Mouse (Mus musculus): ENCODE measurements at regions not wholly inside any gene's neighbourhood (a gene's known extent, or its start where the extent isn't known, plus 50 kb on each side); places are given as distances from the start of the nearest gene placed in this dataset.

DNA sequence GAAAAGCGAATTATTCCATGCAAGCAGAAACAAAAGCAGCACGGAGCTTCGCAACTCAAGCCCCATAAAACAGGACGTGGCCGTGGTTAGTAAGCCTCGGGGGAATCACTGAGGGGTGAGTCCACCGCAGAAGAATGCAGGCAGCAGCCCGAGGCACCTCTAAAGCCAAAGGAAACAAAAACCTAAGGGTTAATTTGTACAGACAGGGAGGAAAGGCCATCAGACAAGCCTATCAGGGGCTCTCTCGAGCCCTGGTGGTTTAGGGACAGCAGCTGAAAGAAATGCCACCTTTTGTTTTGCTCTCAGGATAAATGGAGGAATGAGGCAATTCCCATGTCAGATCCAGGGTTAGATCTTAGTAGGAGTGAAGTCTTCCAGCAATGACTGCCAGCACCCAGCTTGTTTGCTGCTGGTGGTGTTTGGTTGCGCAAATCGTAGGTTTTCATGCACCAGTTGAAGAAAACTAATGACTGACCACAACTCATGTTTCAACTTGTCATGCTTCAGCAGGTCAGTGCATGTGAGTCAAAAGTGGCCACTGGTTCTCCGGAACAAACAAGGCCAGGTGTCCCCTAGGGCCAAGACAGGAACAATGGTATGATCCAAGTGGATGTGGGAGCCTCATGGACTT is 173.9 kb upstream of the Dapk1 start:
- no peak for DNase-seq

DNA sequence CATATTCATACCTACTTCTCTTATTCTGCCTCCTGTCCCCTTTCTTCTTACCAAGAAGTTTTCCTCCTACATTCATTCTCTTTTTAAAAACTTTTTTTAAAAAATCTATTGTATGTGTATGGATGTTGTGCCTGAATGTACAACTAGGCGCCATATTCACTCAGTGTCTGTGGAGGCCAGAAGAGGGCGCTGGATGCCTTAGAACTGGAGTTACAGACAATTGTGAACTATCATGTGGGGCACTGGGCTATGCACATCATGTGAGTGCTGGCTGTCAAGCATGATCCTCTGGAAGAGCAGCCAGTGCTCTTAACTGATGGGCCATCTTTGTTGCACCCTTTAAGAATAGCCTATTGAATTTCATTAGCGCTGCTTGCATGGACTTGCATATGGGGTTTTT is 172.6 kb upstream of the Dapk1 start:
- DNase-seq: no peak

DNA sequence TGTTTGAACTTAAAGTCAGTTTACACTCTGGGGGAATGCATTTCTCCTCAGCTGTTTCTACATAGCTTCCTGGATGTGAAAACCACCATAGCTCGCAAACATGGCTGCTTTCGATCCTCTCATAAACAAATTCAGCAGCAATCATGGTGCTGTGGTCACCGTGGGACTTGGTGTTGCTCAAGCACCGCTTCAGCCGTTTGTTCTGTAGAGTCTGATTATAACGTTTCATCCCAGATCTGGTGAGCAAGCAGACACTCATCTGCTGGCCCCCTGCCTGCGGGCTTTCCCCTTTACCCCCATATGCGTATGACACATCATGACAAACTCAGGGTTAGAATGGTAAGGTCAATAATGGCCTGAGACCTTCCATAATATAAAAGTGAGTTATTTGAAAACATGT is 170.3 kb upstream of the Dapk1 start:
- DNase-seq: no peak

DNA sequence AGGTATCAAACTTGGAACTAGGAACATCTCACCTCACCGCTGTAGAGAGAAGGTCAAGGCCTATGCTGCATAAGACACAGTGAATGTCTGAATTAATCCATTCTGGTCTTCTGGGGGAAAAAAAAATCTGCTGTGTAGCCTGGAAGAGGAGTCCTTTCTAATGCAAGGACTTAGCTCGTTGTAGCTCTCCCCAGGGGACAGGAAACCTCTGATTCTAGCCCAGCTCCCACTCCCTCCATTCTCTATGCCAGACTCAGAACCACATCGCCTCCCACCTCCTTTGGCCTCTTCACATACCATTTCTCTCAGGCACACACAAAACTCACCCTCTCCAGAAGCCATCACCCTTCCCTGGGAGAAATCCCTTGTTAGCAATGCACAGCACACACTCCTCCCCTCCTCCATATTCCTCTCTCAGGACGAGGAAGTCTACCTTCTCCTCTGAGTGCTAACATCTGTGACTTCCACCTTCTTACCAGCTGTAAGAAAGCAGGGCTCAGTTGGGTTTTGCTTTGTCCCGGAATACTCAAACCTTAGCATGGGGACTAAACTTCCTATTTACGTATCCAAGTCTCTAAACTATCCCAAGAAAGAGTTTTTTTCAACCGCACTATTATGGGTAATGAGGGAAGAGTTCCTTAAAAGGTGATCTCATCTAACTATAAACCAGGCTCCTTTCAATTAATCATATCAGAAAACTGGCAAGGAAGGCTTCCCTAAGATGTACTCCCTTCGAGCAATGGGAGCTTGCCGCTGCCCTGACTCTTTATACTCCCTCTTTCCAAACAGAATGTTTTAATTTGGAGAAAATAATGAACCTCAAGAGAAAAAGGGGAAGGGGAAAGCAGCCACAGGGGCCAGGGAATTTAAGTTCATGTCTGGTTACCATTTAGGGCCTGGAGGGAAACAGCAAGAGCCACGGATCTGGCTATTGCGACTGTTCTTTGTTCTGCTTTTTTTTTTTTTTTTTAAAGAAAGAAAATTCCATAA is 167.2 kb upstream of the Dapk1 start:
- DNase-seq: no peak

DNA sequence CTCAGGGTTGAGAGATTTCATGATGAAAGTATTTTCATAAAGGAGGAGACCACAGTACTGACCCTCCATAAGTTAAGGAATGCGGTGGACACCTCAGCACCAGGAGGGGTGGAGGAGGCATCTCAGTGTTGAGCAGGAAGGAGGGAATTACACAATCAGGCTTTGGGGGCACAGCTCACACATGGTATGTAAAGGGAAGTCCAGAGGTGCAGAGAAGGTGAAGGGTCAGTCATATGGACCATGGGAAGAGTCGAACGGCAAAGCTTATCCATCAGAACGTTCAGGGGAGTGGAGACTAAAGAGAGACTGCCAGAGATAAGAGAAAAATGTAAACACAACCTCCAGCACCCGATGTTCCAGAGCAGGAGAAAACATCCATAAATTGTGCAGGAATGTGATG is 166.4 kb upstream of the Dapk1 start:
- no peak for DNase-seq

DNA sequence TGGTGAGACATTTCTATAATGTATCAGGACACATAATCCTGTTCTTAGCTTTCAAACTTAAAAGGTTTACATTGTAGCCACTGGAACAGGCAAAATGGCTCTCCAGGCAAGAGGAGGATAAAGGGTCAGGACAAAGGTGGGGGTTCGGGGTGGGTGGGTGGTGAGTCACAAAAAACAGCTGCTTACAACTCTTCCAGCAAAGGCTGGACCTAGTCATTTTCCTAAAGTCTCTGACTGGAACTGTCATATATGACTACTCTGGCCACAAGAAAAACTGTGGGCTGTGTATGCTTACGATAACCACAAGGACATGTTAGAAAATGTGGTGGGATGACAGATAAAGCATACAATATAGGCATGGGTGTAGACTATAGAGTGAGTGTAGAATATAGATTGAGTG is 163.6 kb upstream of the Dapk1 start:
- no peak for DNase-seq

DNA sequence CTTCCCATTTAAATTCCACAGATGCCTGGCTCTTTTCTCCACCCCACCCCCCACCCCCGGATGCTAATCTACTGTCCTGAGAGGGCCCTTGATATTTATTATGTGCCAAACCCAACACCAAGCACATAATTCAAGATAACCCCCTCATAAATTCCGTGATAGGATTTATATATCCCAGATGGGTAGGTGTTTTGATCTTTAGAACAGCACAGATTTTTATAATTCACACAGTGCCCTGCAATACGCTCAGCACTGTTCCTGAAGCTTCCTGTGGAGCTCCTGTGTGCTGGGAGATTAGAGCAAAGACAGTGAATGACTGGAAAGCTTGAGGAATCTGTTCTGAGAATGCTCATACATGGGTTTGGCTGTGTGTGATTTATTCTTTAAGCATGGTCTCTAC is 161.2 kb upstream of the Dapk1 start:
- DNase-seq: no peak

DNA sequence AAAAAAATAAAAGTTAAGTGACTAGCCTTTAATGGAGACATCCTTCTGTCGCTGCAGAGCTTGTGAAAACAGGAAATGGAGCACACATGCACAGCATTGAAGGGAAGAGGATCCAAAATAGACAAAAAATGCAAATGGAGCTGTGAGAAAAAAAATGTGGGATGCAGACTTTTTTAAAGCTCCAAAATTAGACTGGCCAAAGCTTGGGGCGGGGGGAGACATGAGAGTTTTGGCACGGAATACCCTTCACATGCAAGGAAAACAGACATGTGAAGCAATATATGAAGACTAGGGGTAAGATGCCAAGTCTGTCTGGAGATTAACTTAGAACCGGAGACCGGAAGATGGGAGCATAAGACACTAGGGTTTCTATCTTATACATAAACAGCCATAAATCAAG is 156.6 kb upstream of the Dapk1 start:
- no peak for DNase-seq

DNA sequence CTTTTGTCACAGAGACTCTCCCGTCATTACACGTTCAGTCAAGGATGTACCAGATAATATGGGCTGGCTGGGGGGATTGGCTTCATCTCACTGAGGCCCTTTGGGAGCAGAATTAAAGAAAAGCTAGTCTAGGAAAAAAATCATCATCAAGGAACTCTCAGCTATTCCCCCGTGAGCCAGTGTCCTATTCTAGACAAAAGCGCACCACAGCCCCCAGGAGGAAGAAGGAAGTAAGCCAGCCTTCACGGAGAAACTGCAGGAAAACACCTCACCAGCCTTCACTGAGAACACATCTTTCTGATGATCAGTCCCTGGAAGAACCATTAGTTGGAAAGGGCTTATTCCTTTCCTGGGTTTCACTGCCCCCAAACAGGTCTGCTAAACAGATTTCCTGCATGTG is 154.8 kb upstream of the Dapk1 start:
- DNase-seq: no peak

DNA sequence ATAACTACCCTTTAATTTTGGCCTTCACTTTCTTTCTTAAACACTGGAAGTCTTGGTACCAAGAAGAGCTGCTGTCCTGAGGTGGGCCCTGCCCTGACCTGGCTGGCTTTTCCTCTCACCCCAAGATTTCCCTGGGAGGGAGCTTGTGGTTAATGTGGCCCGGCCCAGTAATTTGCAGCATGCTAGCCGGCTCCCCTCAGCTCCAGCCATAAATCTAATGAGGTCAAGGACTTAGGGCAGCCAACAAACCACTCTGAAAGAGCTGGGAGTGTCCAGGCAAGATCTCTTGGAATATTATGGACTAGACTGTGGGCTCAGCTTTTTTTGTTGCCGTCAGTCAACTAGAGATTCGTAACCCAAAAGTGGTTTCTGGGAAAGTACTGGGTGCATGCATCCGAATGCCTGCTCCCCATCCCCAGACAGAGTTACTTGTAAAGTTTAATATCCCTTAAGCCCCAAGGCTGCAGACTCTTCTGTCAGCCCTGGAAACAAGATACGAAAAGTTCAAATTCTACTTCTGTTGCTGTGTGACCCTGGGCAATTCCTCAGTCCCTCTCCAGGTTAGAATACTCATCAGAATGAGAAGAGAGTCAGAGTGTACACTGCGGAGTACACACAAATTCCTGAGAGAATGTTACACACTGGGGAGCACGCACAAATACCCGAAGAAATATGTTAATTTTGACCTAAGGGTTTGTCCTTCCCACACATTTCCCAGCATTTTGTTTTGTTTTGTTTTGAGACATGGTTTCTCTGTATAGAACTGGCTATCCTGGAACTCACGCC is 150.8 kb upstream of the Dapk1 start:
- DNase-seq: no peak

DNA sequence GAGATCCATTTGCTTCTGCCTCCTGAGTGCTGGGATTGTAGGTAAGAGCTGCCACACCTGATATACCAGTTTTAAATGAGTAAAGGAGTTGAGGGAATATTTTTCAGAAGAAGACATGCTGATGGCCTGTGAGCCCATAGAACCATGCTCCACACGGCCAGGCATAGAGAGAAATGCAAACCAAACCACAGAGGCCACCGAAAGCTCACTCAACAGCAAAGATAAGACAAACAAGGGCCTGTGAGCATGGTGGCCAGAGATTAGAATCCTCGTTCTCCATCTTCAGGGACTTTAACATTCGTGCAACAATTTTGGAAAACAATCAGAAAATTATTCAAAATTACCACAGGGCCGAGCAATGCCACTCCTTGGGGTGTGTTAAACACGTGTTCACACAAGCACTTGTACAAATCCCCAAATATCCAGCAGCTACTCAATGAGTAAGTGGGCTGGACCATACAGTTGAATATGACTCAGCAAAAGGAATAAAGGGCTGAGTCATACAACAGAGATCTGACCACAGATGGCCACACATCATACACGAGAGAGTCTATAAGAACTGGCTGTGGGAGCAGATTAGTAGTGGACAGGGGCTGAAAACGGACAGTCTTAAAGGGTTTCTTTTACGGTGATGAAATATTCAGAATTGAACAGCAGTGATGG is 147.8 kb upstream of the Dapk1 start:
- DNase-seq: no peak

DNA sequence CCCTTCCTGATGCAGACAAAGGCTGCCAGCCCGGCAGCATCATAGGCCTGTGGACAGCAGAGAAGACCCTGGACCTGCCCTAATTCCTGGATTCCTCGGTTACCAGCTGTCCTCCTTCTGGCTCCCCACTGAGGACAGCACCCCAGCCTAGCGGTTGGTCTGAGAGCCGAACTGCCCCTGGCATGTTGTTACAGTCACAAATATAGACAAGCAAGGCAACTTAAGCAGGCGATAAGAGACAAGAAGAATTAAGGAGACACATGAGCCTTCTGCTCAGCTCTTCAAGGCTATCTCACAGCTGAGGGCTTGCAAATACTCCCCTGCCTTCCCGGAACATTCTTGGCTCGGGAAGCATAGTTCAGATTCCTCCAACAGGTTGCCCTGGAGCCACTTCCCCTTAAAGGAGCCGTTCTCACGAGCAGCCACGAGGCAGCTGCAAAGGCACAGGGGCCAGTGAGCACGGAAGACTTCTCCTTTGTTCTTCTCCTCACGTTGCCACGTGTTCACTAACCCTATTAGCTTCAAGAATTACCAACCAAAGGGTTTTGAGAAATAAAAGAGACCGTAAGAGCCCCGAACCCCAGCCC is 146.6 kb upstream of the Dapk1 start:
- DNase-seq: no peak

DNA sequence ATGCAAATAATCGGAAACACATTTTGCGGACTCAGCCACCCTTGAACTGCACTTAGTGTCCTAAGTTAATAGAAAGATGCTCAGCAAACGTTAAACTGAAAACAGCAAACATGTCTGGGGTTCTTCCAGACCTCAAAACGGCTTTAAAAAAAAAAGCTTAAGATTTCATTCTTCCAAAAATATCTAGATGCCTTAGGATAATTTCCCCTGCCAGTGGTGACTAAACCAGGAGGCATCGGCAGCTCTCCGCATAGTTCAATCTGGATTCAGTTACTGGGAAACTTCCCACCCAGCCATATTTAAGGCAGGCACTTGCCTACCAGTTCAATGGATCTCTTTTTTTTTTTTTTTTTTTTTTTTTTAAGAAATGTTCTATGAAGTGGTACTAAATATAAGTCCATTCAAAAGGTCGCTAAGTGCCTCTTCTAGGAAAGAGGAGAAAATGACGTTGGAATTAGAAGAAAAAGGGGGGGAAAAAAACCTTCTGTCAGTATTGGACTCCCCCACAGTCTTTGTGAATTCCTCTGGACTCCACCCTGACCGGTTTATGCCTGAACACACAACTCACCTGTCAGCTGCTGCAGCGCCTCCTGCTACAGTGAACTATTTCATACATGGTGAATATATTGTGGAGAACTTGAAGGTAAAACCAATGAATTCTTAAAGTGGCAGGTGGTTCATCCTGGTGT is 145.7 kb upstream of the Dapk1 start:
- no peak for DNase-seq

DNA sequence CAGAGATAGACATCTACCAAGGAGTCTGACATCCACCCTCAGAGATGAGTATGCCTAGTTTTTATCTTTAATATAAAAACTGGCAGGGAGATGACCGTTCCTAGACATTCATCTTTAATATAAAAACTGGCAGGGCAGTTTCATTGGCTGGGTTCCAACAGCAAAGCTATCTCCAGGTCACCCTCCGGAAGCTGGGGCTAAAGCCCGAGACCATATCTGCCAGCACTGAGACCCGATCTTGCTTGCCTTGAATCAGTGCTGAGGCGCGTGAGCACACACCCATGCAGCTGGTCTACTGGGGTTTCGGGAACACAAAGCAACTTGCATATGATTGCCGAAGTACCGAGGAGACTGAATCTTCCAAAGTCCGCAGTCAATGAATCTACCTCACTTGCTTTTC is 144.5 kb upstream of the Dapk1 start:
- DNase-seq: no peak

DNA sequence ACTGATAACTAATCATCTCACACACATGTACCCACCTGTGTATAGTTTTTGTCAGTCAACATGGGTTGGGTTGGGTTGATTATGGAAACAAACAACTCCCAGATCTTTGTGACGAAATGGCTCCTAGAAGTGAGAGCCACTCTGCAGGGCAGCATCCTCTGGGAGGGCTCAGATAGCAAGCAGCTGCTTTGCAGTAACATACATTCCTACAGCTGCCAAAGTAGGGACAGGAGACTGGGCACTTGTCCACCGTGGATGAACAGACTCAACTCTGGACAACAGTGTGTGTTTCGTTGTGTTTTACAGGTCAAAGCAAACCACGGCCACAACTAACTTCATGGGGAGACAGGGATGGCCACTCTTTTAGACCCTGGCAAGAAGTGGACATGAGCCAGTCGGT is 142.7 kb upstream of the Dapk1 start:
- DNase-seq: no peak

DNA sequence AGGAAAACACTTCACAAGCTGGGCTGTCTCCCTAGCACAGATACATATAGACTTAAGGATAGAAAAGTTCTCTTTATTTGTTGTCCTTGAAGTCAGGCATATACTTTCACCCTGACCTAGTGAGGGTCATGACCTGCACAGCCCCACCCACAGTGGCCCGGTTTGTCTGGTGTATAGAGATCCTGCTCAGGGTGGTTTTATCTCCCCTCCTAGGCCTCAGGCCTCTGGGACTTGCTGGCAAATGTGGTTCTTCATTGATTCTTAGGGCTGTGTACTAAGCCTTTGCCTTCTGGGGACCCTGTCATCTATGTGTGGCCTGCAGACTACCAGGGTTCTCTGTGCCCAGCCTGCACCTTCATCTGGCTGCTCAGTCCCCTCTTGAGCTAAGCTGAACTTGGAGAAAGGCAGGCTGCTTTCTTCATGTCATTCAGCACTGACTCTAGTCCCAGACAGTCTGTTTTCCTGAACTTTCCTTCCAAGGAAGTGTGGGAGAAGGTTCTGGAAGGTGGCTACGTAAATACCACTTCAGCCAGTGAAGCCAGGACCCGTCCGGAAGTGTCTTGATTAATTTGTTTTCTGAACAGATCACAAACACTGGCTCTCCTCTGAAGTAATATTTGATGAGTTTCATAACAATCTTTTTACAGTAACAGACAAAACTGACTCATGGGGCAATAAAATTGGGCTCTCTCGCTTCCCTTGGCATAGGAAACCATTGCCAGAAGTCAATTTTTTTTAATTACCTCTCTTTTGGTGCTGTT is 135.0 kb upstream of the Dapk1 start:
- DNase-seq: no peak

DNA sequence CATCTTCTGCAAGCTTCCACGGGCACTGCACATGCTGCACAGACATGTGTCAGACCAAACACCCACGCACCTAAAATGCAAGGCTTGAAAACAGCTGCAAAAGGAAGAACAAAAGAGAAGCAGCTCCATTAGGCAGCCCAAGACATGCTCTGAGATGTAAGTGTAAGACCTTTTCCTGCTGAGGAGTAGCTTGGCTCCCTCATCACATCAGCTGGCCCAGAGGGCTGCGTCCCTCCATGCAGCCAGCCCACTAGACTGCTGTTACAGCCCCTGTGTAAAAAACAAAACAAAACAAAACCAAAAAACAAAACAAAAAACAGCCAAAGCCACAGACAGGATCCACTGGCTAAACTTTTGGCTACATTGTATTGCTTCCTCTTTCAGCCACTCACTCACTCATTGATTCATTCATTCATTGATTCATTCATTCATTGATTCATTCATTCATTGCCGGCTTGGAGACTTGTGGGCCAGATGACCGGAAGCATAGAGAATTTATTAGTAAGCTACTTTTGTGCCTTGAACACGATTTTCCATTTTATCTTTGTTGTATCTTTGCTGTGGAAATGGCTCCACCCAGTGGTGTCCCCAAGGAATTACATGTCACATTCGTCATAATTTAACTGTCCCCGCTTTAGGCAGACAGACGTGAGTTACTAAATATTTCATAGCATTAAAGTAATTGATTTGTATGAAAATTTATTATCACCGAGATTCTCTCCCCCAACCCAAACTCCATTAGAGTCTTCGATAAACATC is 133.7 kb upstream of the Dapk1 start:
- peak; percentile 67 for DNase-seq

DNA sequence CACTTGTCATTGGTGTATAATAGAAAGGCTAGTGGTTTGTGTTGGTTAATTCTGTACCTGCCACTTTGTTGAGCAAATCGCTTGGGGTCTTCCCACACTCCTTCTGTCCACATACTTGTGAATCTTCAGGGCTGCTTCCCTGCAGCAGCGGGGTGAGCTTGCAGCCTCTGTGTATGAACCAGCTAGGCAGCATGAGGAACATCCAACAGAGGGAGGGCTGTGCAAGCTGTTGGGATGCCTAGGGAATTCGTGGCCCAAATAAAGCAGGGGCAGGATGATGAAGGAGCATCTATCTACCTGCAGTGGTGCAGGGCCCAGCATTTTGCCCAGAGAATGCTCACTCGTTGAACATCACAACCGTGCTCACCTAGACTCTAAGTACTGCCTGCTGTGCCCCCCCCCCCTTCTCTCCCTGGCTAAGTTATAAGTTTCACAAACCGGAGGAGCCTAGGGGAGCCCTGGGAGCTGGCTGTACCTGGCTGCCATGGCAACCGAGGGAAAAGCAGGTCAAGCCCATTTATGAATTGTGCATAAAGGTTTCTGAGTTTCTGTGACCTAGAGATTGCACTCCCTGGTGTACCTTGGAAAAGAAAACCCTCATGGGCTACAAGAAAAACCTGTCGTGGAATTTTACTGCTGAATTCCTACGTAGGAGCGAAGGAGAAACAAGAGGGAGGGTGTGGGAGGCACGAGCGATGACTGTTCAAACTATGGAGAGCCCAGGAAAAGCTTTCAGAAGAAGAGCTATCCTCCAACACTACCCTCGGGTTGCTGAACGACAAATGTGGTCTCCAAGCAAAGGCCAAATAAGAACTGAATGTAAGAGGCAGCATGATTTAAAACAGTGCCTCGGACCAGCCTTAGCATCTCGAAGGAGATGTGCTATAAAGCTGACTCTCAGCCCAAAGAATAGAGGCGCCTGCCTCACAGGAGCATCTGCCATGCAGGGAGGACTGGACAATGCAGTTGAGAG is 131.0 kb upstream of the Dapk1 start:
- DNase-seq: no peak

DNA sequence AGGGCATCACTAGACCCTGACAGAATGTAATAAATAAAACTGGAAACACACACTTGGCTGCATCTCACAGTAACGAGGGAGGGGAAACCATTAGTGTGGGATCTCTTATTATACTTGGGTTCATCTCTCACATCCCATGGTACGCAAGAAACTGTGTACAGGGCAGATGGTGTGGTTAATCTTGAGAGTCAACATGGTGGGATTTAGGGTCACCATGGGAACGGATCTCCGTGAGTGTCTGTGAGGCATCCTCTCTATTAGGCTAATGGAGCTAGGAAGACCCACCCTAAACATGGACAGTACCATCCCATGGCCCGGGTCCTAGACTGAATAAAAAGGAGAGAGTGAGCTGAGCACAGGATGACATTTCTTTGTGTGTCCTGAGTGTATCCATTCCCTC is 130.1 kb upstream of the Dapk1 start:
- no peak for DNase-seq

All from gastrocnemius, postnatal 10 days (tissue).